Mouse (Mus musculus) induced T-regulatory cell, adult 2 months (primary cell): ENCODE measurements around the gene Map7d2.
"Not testable (repeated sequence)": the region's sequence is repeated elsewhere in the genome, so short reads cannot be mapped to it uniquely, and the experiment has no call there.

Experiments
- DNase-seq: peaks from one replicate; pipeline ENCODE4 v3.0.0-alpha.2; 2012; ENCODE audit warnings: low read depth

Gene Map7d2

GRCm38 (mm10) chrX:159414130-159414828 is at the start of gene Map7d2:
Map7d2 (plus strand) TSS chrX:159414572.
- peak; percentile 20 for DNase-seq

- DNase-seq = peak; percentile 90
Observed at GRCm38 (mm10) chrX:159371831-159372752, 42.3 kb upstream of the Map7d2 start, which contains the start of gene Eif1ax. Eif1ax (plus strand) TSS chrX:159372178.

DNA sequence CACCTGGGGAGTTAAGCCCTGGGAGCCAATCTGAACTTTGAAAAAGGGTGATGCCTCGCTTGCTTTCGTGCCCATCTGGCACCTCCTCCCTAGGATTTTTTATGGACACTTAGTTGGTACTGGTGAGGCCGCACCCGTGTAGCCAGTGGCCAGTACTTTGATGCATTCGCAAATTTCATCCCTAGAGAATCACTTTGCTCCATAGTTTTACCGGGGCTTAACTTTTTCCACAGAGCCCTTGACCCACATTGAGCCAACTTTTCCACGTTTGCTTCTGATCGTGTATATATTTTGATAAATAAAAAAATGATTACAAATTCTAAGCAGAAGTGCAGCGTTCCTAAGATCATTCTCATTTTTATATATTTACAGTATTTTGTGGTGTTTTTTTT is 41.6 kb upstream of the Map7d2 start:
- no peak for DNase-seq

DNA sequence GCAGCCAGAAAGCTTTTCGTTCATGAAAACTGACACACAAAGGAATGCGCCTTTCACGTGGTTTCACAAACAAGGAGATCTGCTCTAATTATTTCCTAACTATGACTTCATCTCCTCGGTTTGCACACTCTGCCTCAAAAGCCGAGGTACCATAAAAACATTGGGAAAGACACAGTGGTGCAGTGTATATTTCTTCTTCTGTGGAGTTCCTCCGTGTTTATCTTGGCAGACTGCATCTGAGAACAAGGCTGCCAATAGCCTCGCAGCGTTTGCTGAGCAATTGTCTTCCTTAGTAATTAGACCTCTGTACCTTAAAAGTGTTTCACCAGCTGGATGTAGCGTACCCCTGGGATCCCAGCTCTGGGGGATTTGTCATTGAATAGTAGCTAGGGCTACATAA is 27.3 kb upstream of the Map7d2 start:
- DNase-seq = no peak

DNA sequence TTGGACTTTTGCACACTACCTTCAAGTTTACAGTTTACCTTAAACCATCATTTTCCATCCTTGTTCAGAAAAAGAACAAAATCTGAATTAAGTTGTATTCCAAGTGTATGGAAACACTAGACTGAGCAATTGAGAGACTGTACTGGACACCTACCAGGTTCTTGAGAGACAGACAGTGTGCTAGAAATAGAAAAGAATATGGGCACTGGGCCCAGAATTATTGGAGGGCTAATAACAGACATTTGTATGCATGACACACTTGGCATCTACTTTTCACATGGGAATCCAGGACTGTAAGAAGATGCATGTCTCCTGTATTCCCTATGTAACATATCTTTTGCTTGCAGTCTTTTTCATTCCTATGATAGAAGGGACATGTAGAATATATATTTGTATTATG is 25.4 kb upstream of the Map7d2 start:
- DNase-seq = no peak

GRCm38 (mm10) chrX:159390347-159390962 is 23.9 kb upstream of the Map7d2 start:
- DNase-seq = no peak

DNA sequence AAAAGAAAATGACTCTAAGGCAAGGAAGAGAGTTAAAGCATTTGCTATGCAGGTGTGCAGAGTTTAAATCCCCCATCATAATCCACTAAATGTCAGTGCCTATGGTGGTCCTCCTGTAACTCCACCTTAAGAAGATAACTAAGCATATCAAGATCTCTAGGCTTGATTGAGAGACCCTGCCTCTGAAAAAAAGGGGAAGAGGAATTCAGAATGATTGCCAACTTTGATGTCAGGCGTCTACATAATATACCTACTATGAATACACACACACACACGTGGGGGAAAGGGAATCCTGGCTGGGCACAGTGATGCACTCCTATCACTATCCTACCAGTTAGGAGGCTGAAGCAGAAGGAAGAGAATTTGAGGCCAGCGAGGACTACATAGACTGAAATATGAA is 23.1 kb upstream of the Map7d2 start:
- DNase-seq = no peak

DNA sequence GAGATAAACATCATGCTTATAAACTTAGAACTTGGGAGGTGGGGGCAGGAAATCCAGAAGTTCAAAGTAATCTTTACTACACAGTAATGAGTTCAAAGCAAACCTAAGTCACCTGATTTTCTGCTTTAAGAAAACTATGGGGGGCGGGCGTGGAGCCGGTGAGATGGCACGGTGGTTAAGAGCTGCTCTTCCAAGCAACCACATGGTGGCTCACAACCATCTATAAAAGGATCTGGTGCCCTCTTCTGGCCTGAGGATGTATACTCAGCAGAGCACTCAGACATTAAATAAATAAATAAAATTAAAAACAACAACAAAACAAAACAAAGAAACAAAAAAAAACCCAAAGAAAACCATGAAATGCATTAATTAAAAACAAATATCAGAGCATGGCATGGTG is 5.1 kb upstream of the Map7d2 start:
- peak; percentile 71 for DNase-seq

DNA sequence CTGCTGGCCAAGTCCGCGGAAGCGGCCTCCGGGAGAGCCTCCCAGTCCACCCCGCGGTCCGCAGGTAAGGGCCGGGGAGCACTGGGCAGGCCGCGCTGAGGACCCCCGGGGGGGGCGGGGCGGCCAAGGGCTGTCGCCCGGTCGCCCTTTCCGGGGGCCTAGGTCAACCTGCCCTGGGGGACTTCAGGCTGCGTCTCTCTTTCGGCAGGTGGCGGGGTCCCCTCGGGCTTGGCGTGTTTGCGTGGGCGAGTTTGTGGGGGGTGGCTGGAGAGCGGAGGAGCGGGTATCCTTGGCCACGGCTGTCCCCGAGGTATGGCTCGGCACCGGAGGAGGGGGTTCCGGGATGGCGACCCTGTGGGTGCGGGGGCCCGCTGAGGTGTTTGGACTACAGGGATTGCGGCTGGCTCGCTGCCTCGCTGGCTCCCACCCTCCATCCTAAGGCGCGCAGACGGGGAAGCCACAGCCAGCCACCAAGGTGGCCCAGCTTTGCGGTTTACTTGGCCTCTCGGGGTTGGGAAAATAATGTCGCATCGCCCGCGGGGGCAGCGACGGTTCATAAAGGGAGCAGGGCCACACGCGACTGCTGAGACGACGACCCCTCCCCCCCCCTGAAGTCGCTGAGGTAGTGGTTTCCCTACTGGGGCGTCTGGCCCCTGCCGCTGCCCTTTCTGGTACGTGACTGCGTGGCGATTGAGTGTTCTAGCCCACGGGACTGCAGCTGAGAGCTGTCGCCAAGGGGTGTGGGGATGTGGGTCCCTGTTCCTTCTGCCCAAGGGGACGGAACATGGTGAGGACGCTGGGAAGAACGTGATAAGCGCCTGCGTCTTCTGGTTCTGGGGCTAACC is 679 bp downstream of the Map7d2 start:
- peak; percentile 30 for DNase-seq

GRCm38 (mm10) chrX:159430507-159430906 is 16.1 kb downstream of the Map7d2 start:
- DNase-seq = not testable (repeated sequence)

GRCm38 (mm10) chrX:159442128-159442527 is 27.8 kb downstream of the Map7d2 start:
- peak; percentile 53 for DNase-seq

DNA sequence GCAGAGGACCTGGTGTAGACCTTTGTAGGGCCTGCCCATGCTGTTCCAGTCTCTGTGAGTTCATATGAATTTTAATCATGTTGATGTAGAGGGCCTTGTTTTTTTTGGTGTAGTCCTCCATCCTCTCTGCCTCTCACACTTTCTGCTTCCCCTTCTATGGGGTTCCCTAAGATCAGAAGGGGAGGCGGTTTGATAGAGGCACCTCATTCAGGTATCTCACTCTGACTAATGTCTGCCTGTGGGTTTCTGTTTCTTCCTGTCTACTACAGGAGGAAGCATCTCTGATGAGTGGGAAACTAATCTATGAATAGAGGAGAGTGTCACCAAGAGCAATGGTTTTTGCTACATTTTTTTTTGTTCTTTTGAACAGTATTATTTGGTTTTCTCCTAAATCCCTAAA is 32.8 kb downstream of the Map7d2 start:
- DNase-seq = peak; percentile 54

- DNase-seq = no peak
Observed at GRCm38 (mm10) chrX:159459006-159459654, 44.8 kb downstream of the Map7d2 start.

DNA sequence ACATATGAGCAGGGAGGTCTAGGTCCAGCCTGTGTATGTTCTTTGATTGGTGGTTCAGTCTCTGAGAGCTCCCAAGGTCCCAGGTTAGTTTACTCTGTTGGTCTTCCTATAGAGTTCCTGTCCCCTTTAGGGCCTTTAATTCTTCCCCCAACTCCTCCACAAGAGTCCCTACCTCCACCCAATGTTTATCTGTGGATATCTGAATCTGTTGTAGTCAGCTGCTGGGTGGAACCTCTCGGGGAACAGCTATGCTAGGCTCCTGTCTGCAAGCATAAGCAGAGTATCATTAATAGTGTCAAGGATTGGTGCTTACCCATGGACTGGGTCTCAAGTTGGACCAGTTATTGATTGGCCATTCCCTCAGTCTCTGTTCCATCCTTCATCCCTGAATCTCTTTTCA is 60.4 kb downstream of the Map7d2 start:
- no peak for DNase-seq

GRCm38 (mm10) chrX:159478243-159478940 is 64.0 kb downstream of the Map7d2 start:
- DNase-seq = not testable (repeated sequence)

DNA sequence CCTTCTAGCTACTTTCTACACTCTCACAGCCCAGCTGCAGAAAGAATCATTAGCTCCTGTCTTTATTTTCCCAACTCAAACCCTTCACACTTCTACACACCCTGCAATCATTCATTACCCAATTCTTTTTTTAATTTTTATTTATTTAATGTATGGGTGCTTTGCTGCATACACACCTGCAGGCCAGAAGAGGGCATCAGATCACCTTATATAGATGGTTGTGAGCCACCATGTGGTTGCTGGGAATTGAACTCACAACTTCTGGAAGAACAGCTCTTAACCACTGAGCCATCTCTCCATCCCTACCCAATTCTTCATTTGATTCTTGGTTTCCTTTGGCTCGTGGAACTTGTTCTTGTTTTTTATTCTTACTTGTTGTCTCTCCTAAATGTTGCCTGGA is 69.9 kb downstream of the Map7d2 start:
- peak; percentile 44 for DNase-seq

DNA sequence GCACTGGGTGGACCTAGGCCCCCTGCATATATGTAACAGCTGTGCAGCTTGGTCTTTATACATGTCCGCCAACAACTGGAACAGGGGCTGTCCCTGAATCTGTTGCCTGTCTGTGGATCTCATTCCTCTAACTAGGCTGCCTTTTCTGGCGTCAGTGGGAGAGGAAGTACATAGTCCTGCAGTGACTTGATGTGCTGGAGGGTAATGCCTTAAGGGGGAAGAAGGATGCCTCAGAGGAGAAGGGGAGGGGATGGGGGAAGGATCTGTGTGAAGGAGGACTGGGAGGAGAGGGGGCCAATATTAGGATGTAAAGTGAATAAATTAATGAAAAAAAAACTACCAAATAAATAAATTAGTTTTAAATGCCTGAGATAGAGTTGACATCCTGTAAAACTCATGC is 88.8 kb downstream of the Map7d2 start:
- DNase-seq = no peak

- DNase-seq = no peak
Observed at GRCm38 (mm10) chrX:159508331-159509036, 94.1 kb downstream of the Map7d2 start.

- DNase-seq = no peak
Observed at GRCm38 (mm10) chrX:159509042-159509441, 94.7 kb downstream of the Map7d2 start.
